Mouse (Mus musculus): ENCODE results near the gene Dlk2. TPM values are rescaled to one million over a fixed set of nuclear protein-coding genes. Genes with fewer than 3 reads are reported as not detected.

Gene Dlk2
- polyA plus RNA-seq, 1 experiment from 2014 or later = 13.7 TPM

Other genes starting within 250 kb of the Dlk2 start
- 141 and 148 TPM in 2 replicates for gene Mrps18a, start 186.4 kb upstream of the Dlk2 start, polyA plus RNA-seq (2014; fragmentation: Nextera tagmentation; extraction: Ambion mirVana)
- gene Rsph9, start 153.2 kb upstream of the Dlk2 start, polyA plus RNA-seq (2014; fragmentation: Nextera tagmentation; extraction: Ambion mirVana) = 38.8 and 58.1 TPM in 2 replicates
- gene Mad2l1bp, start 143.9 kb upstream of the Dlk2 start, polyA plus RNA-seq (2014; fragmentation: Nextera tagmentation; extraction: Ambion mirVana) = 22.4 and 22.8 TPM in 2 replicates
- 27.2 and 35.4 TPM in 2 replicates for gene Gtpbp2, start 136.4 kb upstream of the Dlk2 start, polyA plus RNA-seq (2014; fragmentation: Nextera tagmentation; extraction: Ambion mirVana)
- gene Polh, start 94.8 kb upstream of the Dlk2 start, polyA plus RNA-seq (2014; fragmentation: Nextera tagmentation; extraction: Ambion mirVana) = 5.9 and 6.3 TPM in 2 replicates
- 42.3 and 54.3 TPM in 2 replicates for gene Xpo5, start 94.6 kb upstream of the Dlk2 start, polyA plus RNA-seq (2014; fragmentation: Nextera tagmentation; extraction: Ambion mirVana)
- 89.8 and 91.0 TPM in 2 replicates for gene Polr1c, start 49.4 kb upstream of the Dlk2 start, polyA plus RNA-seq (2014; fragmentation: Nextera tagmentation; extraction: Ambion mirVana)
- gene Yipf3, start 49.3 kb upstream of the Dlk2 start, polyA plus RNA-seq (2014; fragmentation: Nextera tagmentation; extraction: Ambion mirVana) = 86.7 and 90.0 TPM in 2 replicates
- gene Lrrc73, start 43.9 kb upstream of the Dlk2 start, polyA plus RNA-seq (2014; fragmentation: Nextera tagmentation; extraction: Ambion mirVana) = 12.0 and 17.4 TPM in 2 replicates
- gene Tjap1, start 14.4 kb upstream of the Dlk2 start, polyA plus RNA-seq (2014; fragmentation: Nextera tagmentation; extraction: Ambion mirVana) = 23.5 and 24.1 TPM in 2 replicates
- gene Abcc10, start 30.9 kb downstream of the Dlk2 start, polyA plus RNA-seq (2014; fragmentation: Nextera tagmentation; extraction: Ambion mirVana) = 8.5 and 9.6 TPM in 2 replicates
- 26.2 and 28.0 TPM in 2 replicates for gene Zfp318, start 86.3 kb downstream of the Dlk2 start, polyA plus RNA-seq (2014; fragmentation: Nextera tagmentation; extraction: Ambion mirVana)
- 1.00 and 4.2 TPM in 2 replicates for gene Crip3, start 131.5 kb downstream of the Dlk2 start, polyA plus RNA-seq (2014; fragmentation: Nextera tagmentation; extraction: Ambion mirVana)
- gene Slc22a7, start 141.0 kb downstream of the Dlk2 start, polyA plus RNA-seq (2014; fragmentation: Nextera tagmentation; extraction: Ambion mirVana) = not detected in 2 replicates
- 6.1 and 6.2 TPM in 2 replicates for gene Ttbk1, start 190.3 kb downstream of the Dlk2 start, polyA plus RNA-seq (2014; fragmentation: Nextera tagmentation; extraction: Ambion mirVana)
- gene Dnph1, start 199.3 kb downstream of the Dlk2 start, polyA plus RNA-seq (2014; fragmentation: Nextera tagmentation; extraction: Ambion mirVana) = 17.2 and 20.4 TPM in 2 replicates
- 13.6 and 20.6 TPM in 2 replicates for gene Cul9, start 249.0 kb downstream of the Dlk2 start, polyA plus RNA-seq (2014; fragmentation: Nextera tagmentation; extraction: Ambion mirVana)

All from midbrain, embryonic 14.5 days (tissue).